Mouse (Mus musculus) olfactory bulb, adult 2 months (tissue): ENCODE results near the gene Get4.

Source experiments
- CTCF ChIP-seq: fragments of 200-500 bp; IDR thresholded peaks from 2 replicates; pipeline ENCODE4 v1.5.1; 2012; ENCODE audit warnings: low read depth, mild to moderate bottlenecking, low read length, moderate library complexity; ENCODE audit not compliant: insufficient read depth
- POLR2A ChIP-seq: fragments of 200-500 bp; IDR thresholded peaks from 2 replicates; pipeline ENCODE4 v1.6.1; 2012; ENCODE audit warnings: mild to moderate bottlenecking, low read depth, low read length, moderate library complexity; ENCODE audit not compliant: insufficient read depth

DNA sequence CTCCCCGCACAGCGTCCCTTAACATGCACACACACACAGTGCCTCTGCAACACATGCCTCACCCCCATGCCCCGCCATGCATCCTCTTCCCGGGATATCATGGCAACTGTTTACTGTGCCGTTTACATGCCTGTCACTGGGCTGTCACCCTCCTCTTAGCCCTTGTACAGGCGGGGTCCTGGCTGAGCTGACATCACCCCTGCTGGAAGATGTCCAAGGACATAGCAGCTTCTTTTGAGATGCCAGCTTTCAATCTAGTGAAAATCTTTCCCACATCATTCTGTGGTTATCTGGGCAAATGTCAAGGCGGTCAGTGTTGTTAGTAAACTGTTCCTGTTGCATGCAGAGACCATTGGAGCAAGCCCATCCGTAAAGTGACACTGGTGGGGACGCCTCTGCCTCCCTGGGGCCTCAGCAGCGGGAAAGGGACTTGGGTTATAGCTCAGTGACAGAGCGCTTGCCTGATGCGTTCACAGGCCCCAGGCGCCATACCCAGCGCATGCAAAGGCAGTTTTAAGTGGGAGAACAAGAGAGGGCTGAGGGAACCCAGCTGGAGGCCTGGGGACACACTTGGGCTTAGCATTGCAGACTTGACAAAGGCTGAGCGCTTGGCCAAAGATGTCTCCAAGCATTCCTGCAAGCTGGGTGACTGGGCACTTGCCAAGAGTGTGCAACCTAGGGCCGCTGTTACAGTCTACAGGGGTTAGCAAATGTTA lies 18.8 kb downstream of the Get4 start:
- TF ChIP-seq CTCF (no peak), POLR2A (no peak)
